Mouse (Mus musculus) brain, adult 2 months (tissue): ENCODE results near the gene Eif4h.
"Not testable (repeated sequence)": the region's sequence is repeated elsewhere in the genome, so short reads cannot be mapped to it uniquely, and the experiment has no call there.

ENCODE experiments used
- DNase-seq: peaks from one replicate; pipeline ENCODE4 v3.0.0; 2011; ENCODE audit warnings: low read depth, low spot score

Eif4h gene

GRCm38 (mm10) chr5:134648976-134649375, 9.7 kb upstream of the Eif4h start:
- DNase-seq, result not testable (repeated sequence)

- no peak for DNase-seq
These were observed 8.1 kb upstream of the Eif4h start for GRCm38 (mm10) chr5:134647394-134647793.

GRCm38 (mm10) chr5:134646461-134646860, 7.2 kb upstream of the Eif4h start:
- no peak for DNase-seq

GRCm38 (mm10) chr5:134644643-134645118, 5.4 kb upstream of the Eif4h start:
- DNase-seq, result no peak

- DNase-seq, result no peak
These were observed 4.8 kb upstream of the Eif4h start for GRCm38 (mm10) chr5:134644121-134644520.

- no peak for DNase-seq
These were observed 1.1 kb upstream of the Eif4h start for GRCm38 (mm10) chr5:134640371-134640770.

GRCm38 (mm10) chr5:134638461-134639268, 625 bp downstream of the Eif4h start:
- no peak for DNase-seq

GRCm38 (mm10) chr5:134637820-134638367, 1.4 kb downstream of the Eif4h start:
- no peak for DNase-seq

- DNase-seq, result no peak
These were observed 6.4 kb downstream of the Eif4h start for GRCm38 (mm10) chr5:134632841-134633240.

GRCm38 (mm10) chr5:134630835-134631234, 8.5 kb downstream of the Eif4h start:
- DNase-seq, result no peak

GRCm38 (mm10) chr5:134629508-134629907, 9.8 kb downstream of the Eif4h start:
- peak; percentile 57 for DNase-seq

- peak; percentile 88 for DNase-seq
These were observed 17.2 kb downstream of the Eif4h start for GRCm38 (mm10) chr5:134622069-134622468.

- no peak for DNase-seq
These were observed 18.1 kb downstream of the Eif4h start for GRCm38 (mm10) chr5:134621099-134621640.

- DNase-seq, result peak; percentile 76
These were observed 18.8 kb downstream of the Eif4h start for GRCm38 (mm10) chr5:134620457-134620856.

- DNase-seq, result peak; percentile 61
These were observed 22.2 kb downstream of the Eif4h start for GRCm38 (mm10) chr5:134617071-134617470.

- peak; percentile 66 for DNase-seq
These were observed 23.5 kb downstream of the Eif4h start for GRCm38 (mm10) chr5:134615780-134616179.

- no peak for DNase-seq
These were observed 23.9 kb downstream of the Eif4h start for GRCm38 (mm10) chr5:134615380-134615779.

GRCm38 (mm10) chr5:134614802-134615201, 24.5 kb downstream of the Eif4h start, which contains the start of gene Lat2:
Gene Lat2, minus strand, starts transcription at chr5:134615025.
- peak; percentile 74 for DNase-seq

GRCm38 (mm10) chr5:134614296-134614695, 25.0 kb downstream of the Eif4h start:
- DNase-seq, result no peak

- no peak for DNase-seq
These were observed 25.6 kb downstream of the Eif4h start for GRCm38 (mm10) chr5:134613727-134614126.

- peak; percentile 48 for DNase-seq
These were observed 27.3 kb downstream of the Eif4h start for GRCm38 (mm10) chr5:134611810-134612521.
